Mouse (Mus musculus): ENCODE data around the gene Cnih3.

DNA sequence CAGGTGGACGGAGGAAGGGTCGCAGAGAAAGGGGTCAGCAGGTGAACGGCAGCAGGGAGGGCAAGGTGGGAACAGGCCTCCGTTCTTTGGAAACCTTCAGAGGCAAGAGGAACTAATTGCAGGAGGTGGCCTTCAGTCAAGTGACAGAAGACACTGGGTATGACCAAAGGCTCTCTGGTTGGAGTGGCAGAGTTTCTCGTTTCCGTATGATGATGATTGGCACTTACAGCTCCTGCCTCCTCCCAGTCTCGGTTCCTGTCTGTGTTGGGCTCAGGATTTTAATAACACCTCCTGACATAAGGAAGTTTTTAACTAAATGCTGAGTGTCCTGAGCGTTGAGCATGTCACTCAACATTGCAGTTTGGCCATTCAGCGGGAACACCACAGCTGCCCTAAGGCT is 57.3 kb downstream of the Cnih3 start:
- TF ChIP-seq CHD2 (IDR thresholded peaks at IDR 0.05; ENCODE audit: low read depth, low read length) (no peak), ZC3H11A (IDR thresholded peaks at IDR 0.05; ENCODE audit: borderline replicate concordance, low read depth, low read length) (no peak)

Data from ES-E14 (cell line).